In genomic region chr17:37009460-37010042, GRCm38 (mm10) we compare ENCODE assay signal across 25 mouse cellular contexts. TPM values are rescaled to one million over a fixed set of nuclear protein-coding genes. Genes with fewer than 3 reads are reported as not detected.
DNase-seq lines count a peak whose midpoint lies in the region; ATAC-seq lines count a peak whose summit lies in the region.
"Had no signal": no experiment of that assay in that cellular context is flagged by ENCODE, and none has a peak within 500 bp of the region (broad histone marks: within the 10 kb centered on the region; RNA-seq: fewer than 3 reads in every experiment).

No protein-coding gene starts in this region.

- H3K9ac ChIP-seq in hindbrain, embryonic 12.5 days: no peak overlapping the region
- H3K9ac ChIP-seq: embryonic facial prominence, embryonic 15.5 days; midbrain, embryonic 15.5 days had no signal

- peak; percentile 9 for DNase-seq in thymus, postnatal 4 days
- DNase-seq in thymus, postnatal 10 days (ENCODE audit: low spot score in 2 of 2): no peak
- peak; percentile 58 for DNase-seq in ZHBTc4 (ENCODE audit: low read depth, low spot score)
- DNase-seq in layer of hippocampus, postnatal 10 days (ENCODE audit: low spot score in 2 of 2): no peak
- DNase-seq: adrenal gland, postnatal 10 days; cerebellum, adult 2 months; kidney, adult 2 months; liver; lung, postnatal 14 days; thymus, postnatal 36 days had no signal

- H3K9me3 ChIP-seq in hindbrain, embryonic 12.5 days (replicated peaks): no peaks in the 10 kb centered on the region
- H3K9me3 ChIP-seq: embryonic facial prominence, embryonic 15.5 days; hindbrain, embryonic 10.5 days; limb, embryonic 10.5 days; midbrain, embryonic 15.5 days had no signal

- peak; percentile 28 for ATAC-seq in inflammation-experienced regulatory T-cells, adult 6 months
- ATAC-seq in cerebellum, adult (ENCODE audit: insufficient number of reproducible peaks, low FRiP score, low TSS enrichment): no peak
- ATAC-seq in hindbrain, embryonic 12.5 days (ENCODE audit: low FRiP score): no peak
- ATAC-seq: forebrain, embryonic 14.5 days; midbrain, embryonic 15.5 days had no signal

- no peak overlapping the region for H3K4me2 ChIP-seq in hindbrain, embryonic 12.5 days (replicated peaks)
- H3K4me2 ChIP-seq: embryonic facial prominence, embryonic 15.5 days; heart, embryonic 11.5 days; midbrain, embryonic 15.5 days had no signal

- H3K27me3 ChIP-seq in hindbrain, embryonic 12.5 days: no peaks in the 10 kb centered on the region
- H3K27me3 ChIP-seq: embryonic facial prominence, embryonic 15.5 days; midbrain, embryonic 15.5 days had no signal

- no peak overlapping the region for H3K4me3 ChIP-seq in hindbrain, embryonic 12.5 days
- H3K4me3 ChIP-seq: embryonic facial prominence, embryonic 15.5 days; hindbrain, embryonic 10.5 days; limb, embryonic 10.5 days; midbrain, embryonic 15.5 days had no signal

- peaks cover 71% of the 10 kb centered on the region for H3K36me3 ChIP-seq in hindbrain, embryonic 12.5 days

- no peak overlapping the region for H3K27ac ChIP-seq in hindbrain, embryonic 12.5 days
- H3K27ac ChIP-seq: embryonic facial prominence, embryonic 15.5 days; hindbrain, embryonic 10.5 days; kidney, postnatal 0 days; limb, embryonic 10.5 days; midbrain, embryonic 15.5 days had no signal

- no peaks in the 10 kb centered on the region for H3K4me1 ChIP-seq in hindbrain, embryonic 12.5 days
- H3K4me1 ChIP-seq: embryonic facial prominence, embryonic 15.5 days; hindbrain, embryonic 10.5 days; limb, embryonic 10.5 days had no signal

- WGBS in hindbrain, embryonic 12.5 days: 94% methylated on average over 17 of the region's 17 CpGs

RNA-seq across cellular contexts. Expression of gene Zfp57, which starts 8.6 kb away (rescaled TPM):
- not detected for polyA plus RNA-seq in inflammation-experienced regulatory T-cells, adult 6 months (2017; shearing (Covaris generic))
- 208 and 223 TPM in 2 replicates for polyA plus RNA-seq in hindbrain, embryonic 12.5 days (2016; fragmentation: Nextera tagmentation; extraction: Ambion mirVana)
- total RNA-seq in layer of hippocampus, postnatal 10 days (2021): 10 to 100 TPM; 73.3 to 83.7 TPM

RNA-seq across cellular contexts. Expression of gene Mog, which starts 13.6 kb away (rescaled TPM):
- polyA plus RNA-seq in inflammation-experienced regulatory T-cells, adult 6 months (2017; shearing (Covaris generic)): not detected
- 0.85 and 1.3 TPM in 2 replicates for polyA plus RNA-seq in hindbrain, embryonic 12.5 days (2016; fragmentation: Nextera tagmentation; extraction: Ambion mirVana)
- total RNA-seq in layer of hippocampus, postnatal 10 days (2021): 1 to 10 TPM; 3.2 to 4.3 TPM
- total RNA-seq: adrenal gland, postnatal 10 days; gastrocnemius, adult 8-10 months had no signal
- polyA plus RNA-seq: embryonic facial prominence, embryonic 15.5 days; gonadal fat pad, adult 2 months; heart, embryonic 11.5 days; heart, postnatal 0 days; kidney, adult 2 months; kidney, postnatal 0 days; liver, embryonic 16.5 days; spleen, adult 2 months had no signal

RNA-seq across cellular contexts. Expression of gene H2-M5, which starts 20.2 kb away (rescaled TPM):
- under 1 TPM in 2 of 3 experiments, not detected in 1; 0.16 to 0.39 TPM for polyA plus RNA-seq in inflammation-experienced regulatory T-cells, adult 6 months (2017; shearing (Covaris generic))
- polyA plus RNA-seq in hindbrain, embryonic 12.5 days (2016; fragmentation: Nextera tagmentation; extraction: Ambion mirVana): 1.6 and 2.3 TPM in 2 replicates
- total RNA-seq in layer of hippocampus, postnatal 10 days (2021): 1 to 10 TPM; 3.2 to 3.7 TPM
- total RNA-seq: adrenal gland, postnatal 10 days; gastrocnemius, adult 8-10 months had no signal
- polyA plus RNA-seq: heart, postnatal 0 days; liver, embryonic 16.5 days had no signal

RNA-seq across cellular contexts. Expression of gene 2410137M14Rik, which starts 28.5 kb away (rescaled TPM):
- polyA plus RNA-seq in inflammation-experienced regulatory T-cells, adult 6 months (2017; shearing (Covaris generic)): not detected
- 0.50 TPM in 1 of 2 replicates, not detected in the other for polyA plus RNA-seq in hindbrain, embryonic 12.5 days (2016; fragmentation: Nextera tagmentation; extraction: Ambion mirVana)
- under 1 TPM; 0.53 to 0.83 TPM for total RNA-seq in layer of hippocampus, postnatal 10 days (2021)
- total RNA-seq: adrenal gland, postnatal 10 days; gastrocnemius, adult 8-10 months had no signal
- polyA plus RNA-seq: embryonic facial prominence, embryonic 15.5 days; forebrain, embryonic 14.5 days; gonadal fat pad, adult 2 months; heart, embryonic 11.5 days; hindbrain, embryonic 10.5 days; kidney, postnatal 0 days; limb, embryonic 10.5 days; liver, embryonic 16.5 days; spleen, adult 2 months had no signal

RNA-seq across cellular contexts. Expression of gene Gabbr1, which starts 36.2 kb away (rescaled TPM):
- 1 to 10 TPM; 4.1 to 8.0 (median 7.4) TPM for polyA plus RNA-seq in inflammation-experienced regulatory T-cells, adult 6 months (2017; shearing (Covaris generic))
- 41.8 and 42.1 TPM in 2 replicates for polyA plus RNA-seq in hindbrain, embryonic 12.5 days (2016; fragmentation: Nextera tagmentation; extraction: Ambion mirVana)
- 100 to 1,000 TPM; 594 to 649 TPM for total RNA-seq in layer of hippocampus, postnatal 10 days (2021)

Comparison
In these comparisons a context has a peak if more than half of its experiments do, and no peak if none do; other contexts are left out.
1. DNase-seq: peak in thymus, postnatal 4 days (single experiment) and ZHBTc4 (single experiment); none in thymus, postnatal 10 days (0 of 2) and layer of hippocampus, postnatal 10 days (0 of 2).
2. RNA of gene Zfp57, which starts 8.6 kb away (polyA plus RNA-seq): 208 to 223 TPM in hindbrain, embryonic 12.5 days; not detected in inflammation-experienced regulatory T-cells, adult 6 months; every median in the first group is over 100 times any median in the second.